Mouse (Mus musculus): ENCODE data around the gene Fgfr4.
"Not testable (repeated sequence)": the region's sequence is repeated elsewhere in the genome, so short reads cannot be mapped to it uniquely, and the experiment has no call there.

Gene Fgfr4

GRCm38 (mm10) chr13:55172336-55172770 lies 19.9 kb downstream of the Fgfr4 start:
- DNase-seq (ENCODE audit: low spot score in 2 of 2): no peak

DNA sequence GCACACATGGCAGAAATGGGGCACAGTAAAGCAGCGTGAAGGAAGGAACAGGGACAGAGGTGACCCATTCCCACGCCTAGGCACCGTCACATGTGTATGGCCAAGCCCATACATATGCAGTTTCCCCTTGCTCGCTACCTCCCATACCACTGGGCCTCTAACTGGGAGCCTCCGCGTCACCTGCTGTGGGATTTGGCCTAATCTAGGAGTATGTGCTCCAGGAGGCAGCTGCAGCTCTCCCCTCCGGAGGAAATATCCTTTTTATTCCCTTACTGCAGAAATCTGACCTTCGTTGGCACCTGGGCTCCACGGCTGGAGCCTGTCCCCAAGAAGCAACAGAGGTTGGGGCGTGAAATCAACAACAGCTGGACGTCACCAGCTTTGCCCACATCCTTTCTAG lies 21.9 kb downstream of the Fgfr4 start:
- DNase-seq (ENCODE audit: low spot score in 2 of 2): no peak

GRCm38 (mm10) chr13:55176265-55176664 lies 23.8 kb downstream of the Fgfr4 start:
- DNase-seq (ENCODE audit: low spot score in 2 of 2): no peak

GRCm38 (mm10) chr13:55177903-55178496 lies 25.6 kb downstream of the Fgfr4 start:
- no peak for DNase-seq (ENCODE audit: low spot score in 2 of 2)

GRCm38 (mm10) chr13:55178556-55178955 lies 26.1 kb downstream of the Fgfr4 start:
- DNase-seq (ENCODE audit: low spot score in 2 of 2): peak; percentile 46 to 49

- DNase-seq (ENCODE audit: low spot score in 2 of 2): no peak
Measured at GRCm38 (mm10) chr13:55179591-55179990, 27.2 kb downstream of the Fgfr4 start.

DNA sequence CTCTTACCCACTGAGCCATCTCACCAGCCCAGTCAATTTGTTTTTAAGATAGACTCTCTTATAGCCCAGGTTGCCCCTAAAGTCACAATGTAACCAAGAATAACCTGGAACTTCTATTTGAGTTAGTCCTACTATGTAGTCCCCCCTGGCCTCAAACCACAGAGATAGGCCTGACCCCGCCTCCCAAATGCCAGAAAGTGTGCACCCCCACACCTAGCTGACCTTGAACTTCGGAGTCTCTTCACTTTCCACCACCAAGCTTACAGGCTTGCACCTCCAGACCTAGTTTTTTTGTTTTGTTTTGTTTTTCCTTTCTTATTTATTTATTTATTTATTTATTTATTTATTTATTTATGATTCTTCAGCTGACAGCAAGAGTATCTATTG lies 29.3 kb downstream of the Fgfr4 start:
- no peak for DNase-seq (ENCODE audit: low spot score in 2 of 2)

- peak; percentile 31 to 57 for DNase-seq (ENCODE audit: low spot score in 2 of 2)
Measured at GRCm38 (mm10) chr13:55182173-55182894, 29.9 kb downstream of the Fgfr4 start.

DNA sequence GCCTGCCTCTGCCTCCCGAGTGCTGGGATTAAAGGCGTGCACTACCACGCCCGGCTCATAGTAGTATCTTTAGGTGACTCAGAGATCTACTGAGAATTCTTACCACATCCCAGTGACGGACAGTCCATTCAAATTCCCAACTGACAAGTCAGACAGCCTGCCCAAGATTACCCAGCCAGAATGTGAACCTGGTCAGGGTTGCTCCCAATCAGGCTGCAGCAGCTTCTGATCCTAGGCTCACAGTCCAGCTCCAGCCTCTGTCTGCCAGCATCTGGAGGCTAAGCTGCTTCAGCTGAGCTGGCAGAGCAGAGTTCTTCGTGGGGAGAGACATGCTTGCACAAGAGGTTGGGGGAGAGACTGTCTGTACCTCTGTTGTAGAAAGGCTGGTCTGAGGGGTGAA lies 30.9 kb downstream of the Fgfr4 start:
- no peak for DNase-seq (ENCODE audit: low spot score in 2 of 2)

DNA sequence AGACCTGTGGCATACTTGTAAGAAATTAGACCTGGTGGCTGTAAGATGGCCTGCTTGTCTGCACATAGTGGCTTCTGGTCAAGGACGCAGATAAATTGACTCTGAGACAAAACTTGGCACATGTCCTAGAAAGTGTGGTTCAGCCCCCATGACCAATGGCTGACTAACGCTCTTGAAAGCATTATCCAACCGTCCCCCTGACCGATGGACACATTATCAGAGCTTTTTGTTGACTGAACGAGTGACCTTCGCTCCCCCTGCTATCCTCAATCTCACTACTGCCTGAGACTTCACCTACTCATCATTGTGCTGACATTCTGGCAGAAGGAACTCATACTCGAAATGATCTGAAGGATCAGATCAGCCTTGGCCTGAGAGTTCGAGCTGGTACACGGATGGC lies 34.6 kb downstream of the Fgfr4 start:
- DNase-seq (ENCODE audit: low spot score in 2 of 2): not testable (repeated sequence)

GRCm38 (mm10) chr13:55189531-55190107 lies 37.2 kb downstream of the Fgfr4 start:
- no peak for DNase-seq (ENCODE audit: low spot score in 2 of 2)

DNA sequence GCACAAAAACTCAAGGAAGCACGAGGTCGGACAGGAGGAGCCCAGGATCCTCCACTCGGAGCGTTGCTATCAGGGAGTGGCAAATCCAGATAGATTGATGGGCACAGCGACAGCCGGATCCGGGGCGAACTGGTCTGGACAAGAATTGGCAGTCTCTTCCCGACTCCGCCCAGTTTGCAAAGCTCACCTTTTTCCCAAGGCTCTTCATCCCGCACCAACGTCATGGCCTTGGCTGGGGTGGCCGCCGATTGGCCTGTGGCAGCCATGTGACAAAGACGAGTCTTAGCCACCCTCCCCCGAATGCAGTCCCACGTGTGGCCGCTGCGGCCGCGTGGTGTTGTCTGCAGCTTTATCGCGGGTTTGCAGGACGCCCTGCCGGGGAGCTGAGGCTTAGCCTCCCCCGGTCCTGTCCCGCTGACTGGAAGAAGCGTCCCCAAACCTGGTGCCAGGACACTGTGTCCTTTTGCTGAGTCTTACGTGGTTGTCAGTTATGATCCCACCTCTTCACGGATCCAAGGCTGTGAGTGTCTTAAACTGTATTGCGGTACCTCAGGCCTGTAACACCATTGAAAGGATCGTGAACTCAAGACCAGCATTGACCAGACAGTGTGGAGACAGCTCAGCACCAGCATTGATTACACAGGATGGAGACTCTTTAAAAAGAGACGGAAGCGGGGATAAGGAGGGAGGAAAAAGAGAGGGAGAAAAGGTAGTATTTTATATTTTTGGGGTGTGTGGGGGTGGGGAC lies 37.9 kb downstream of the Fgfr4 start:
- peak; percentile 90 to 91 for DNase-seq (ENCODE audit: low spot score in 2 of 2)

- DNase-seq (ENCODE audit: low spot score in 2 of 2): no peak
Measured at GRCm38 (mm10) chr13:55191535-55191934, 39.1 kb downstream of the Fgfr4 start.

- DNase-seq (ENCODE audit: low spot score in 2 of 2): not testable (repeated sequence)
Measured at GRCm38 (mm10) chr13:55202758-55203157, 50.3 kb downstream of the Fgfr4 start.

DNA sequence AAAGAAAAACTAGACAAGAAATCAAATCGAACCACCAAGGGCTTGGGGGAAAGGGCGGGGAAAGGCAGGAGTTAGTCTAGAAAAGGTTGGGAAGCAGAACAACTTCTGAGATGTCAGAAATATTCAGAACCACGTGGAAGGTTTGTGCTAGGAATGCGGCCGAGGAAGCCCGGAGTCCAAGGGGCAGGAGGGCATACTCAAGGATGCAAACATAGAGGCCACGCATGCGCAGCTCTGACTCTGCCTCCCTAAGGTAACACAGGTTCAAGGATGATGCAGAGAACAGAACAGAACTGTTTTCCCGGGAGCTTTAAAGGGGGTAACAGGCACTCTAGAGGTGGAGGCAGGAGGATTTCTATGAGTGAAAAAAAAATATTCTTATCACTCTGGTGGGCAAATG lies 51.3 kb downstream of the Fgfr4 start:
- no peak for DNase-seq (ENCODE audit: low spot score in 2 of 2)

GRCm38 (mm10) chr13:55204667-55205389 lies 52.4 kb downstream of the Fgfr4 start:
- no peak for DNase-seq (ENCODE audit: low spot score in 2 of 2)

- DNase-seq (ENCODE audit: low spot score in 2 of 2): no peak
Measured at GRCm38 (mm10) chr13:55205448-55206205, 53.2 kb downstream of the Fgfr4 start.

DNA sequence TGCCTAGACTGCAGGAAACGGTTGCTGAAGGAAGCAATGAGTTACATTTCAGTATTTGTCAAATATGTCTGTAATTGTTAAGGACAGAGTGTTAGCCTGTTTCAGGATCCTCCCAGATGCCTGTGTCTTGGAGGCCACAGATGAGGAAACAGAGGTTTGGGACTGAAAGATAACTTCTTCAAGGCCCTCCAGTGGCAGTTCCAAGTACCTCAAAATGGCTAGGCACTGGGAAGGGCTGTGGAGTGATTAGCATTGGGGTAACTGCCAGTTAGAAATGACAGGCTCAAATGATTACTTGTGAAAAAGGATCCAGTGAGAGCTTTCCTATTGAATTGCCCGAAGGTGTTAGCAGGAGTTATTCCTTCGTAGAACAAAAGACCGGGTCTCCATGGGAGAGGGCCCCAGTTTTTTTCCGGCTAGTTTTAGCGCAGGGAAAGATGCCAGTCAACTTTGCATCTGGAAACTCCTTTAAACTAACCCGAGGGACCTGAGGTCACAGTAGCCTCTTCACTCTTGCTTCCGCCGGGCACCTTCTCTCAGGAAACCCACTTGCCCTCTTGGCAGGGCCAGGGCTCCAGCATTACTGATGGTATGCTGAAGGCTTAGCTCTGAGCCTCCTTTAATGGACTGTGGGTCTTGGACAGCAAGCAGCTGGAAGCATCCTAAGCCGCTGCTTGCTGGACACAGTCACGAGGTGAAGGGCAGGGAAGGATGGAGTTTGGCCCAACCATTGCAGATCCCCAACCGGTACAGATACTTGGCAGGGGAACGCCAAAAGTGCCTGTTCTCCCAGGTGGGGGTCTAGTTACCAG lies 56.6 kb downstream of the Fgfr4 start:
- no peak for DNase-seq (ENCODE audit: low spot score in 2 of 2)

- DNase-seq (ENCODE audit: low spot score in 2 of 2): no peak
Measured at GRCm38 (mm10) chr13:55209649-55210192, 57.3 kb downstream of the Fgfr4 start, which contains the start of gene Nsd1. Nsd1 (plus strand) TSS chr13:55209782.
